Mouse (Mus musculus) liver, embryonic 14.5 days (tissue): ENCODE data around the gene Srsf2.

Source experiments
- CTCF ChIP-seq: IDR thresholded peaks from 2 replicates; pipeline ENCODE4 v1.5.1; 2016; ENCODE audit warnings: antibody characterized with exemption, low read depth, control low read depth
- EP300 ChIP-seq: IDR thresholded peaks from 2 replicates; pipeline ENCODE4 v1.6.1; 2016; ENCODE audit warnings: antibody characterized with exemption, low read depth

GRCm38 (mm10) chr11:116865945-116866585 is 13.2 kb upstream of the Srsf2 start:
- TF ChIP-seq CTCF (no peak), EP300 (no peak)
